Mouse (Mus musculus) cerebellum, postnatal 10 days (tissue): ENCODE measurements around the gene Wnt10b.

Experiments used
- DNase-seq, 2 experiments: peaks; one replicate each; pipeline ENCODE4 v3.0.0; 2021; ENCODE audit warnings: mixed read lengths in 2 of 2

Gene Wnt10b

GRCm38 (mm10) chr15:98796803-98797595, 19.0 kb upstream of the Wnt10b start:
- DNase-seq = peak in 1 of 2 experiments; percentile 34

GRCm38 (mm10) chr15:98793141-98793698, 15.3 kb upstream of the Wnt10b start:
- DNase-seq = no peak

DNA sequence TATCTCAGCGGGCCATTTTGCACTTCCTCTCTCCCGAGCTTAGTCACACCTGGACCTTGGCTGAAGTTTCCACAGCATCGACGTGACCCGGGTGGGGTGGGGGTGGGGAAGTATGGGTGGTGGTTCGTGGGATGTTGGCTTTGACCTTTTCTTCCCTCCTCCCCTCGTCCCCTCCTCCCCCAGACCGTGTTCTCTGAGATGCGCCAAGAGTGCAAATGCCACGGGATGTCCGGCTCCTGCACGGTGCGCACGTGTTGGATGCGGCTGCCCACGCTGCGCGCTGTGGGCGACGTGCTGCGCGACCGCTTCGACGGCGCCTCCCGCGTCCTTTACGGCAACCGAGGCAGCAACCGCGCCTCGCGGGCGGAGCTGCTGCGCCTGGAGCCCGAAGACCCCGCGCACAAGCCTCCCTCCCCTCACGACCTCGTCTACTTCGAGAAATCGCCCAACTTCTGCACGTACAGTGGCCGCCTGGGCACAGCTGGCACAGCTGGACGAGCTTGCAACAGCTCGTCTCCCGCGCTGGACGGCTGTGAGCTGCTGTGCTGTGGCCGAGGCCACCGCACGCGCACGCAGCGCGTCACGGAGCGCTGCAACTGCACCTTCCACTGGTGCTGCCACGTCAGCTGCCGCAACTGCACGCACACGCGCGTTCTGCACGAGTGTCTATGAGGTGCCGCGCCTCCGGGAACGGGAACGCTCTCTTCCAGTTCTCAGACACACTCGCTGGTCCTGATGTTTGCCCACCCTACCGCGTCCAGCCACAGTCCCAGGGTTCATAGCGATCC, 14.5 kb upstream of the Wnt10b start:
- no peak for DNase-seq

- no peak for DNase-seq
Measured at GRCm38 (mm10) chr15:98791771-98792170, 13.8 kb upstream of the Wnt10b start.

DNA sequence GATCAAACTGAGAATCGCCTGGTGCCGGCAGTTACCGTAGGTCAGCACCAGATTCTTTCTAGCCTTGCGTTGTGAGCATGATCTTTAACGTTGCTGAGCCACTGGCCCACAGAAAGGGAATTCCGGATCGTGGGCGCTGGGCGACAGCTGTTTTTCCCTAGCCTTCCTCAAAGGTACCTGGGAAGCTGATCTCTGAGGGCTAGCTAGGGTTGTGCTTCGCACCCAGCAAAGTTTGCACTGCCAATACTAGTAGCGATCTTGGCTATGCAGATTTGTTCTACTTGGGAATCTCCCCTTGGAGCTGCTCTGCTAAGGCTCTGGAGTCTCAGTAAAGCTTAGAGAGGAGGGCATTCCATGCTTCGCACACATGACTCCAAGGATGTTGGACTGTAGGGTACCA, 13.3 kb upstream of the Wnt10b start:
- no peak for DNase-seq

DNA sequence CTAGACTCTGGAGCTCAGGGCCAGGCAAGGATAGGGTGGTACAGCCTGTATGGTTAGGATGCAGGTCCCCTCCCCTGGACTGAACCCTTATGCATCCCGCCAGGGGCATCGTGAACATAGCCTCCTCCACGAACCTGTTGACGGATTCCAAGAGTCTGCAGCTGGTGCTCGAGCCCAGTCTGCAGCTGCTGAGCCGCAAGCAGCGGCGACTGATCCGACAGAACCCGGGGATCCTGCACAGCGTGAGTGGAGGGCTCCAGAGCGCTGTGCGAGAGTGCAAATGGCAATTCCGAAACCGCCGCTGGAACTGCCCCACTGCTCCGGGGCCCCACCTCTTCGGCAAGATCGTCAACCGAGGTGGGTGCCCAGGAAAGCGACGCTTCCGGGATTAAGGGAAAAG, 12.8 kb upstream of the Wnt10b start:
- no peak for DNase-seq

- DNase-seq = peak; percentile 66 to 70
Measured at GRCm38 (mm10) chr15:98789661-98790535, 11.9 kb upstream of the Wnt10b start, which contains the start of gene Wnt1. Gene Wnt1, plus strand, starts transcription at chr15:98789857.

DNA sequence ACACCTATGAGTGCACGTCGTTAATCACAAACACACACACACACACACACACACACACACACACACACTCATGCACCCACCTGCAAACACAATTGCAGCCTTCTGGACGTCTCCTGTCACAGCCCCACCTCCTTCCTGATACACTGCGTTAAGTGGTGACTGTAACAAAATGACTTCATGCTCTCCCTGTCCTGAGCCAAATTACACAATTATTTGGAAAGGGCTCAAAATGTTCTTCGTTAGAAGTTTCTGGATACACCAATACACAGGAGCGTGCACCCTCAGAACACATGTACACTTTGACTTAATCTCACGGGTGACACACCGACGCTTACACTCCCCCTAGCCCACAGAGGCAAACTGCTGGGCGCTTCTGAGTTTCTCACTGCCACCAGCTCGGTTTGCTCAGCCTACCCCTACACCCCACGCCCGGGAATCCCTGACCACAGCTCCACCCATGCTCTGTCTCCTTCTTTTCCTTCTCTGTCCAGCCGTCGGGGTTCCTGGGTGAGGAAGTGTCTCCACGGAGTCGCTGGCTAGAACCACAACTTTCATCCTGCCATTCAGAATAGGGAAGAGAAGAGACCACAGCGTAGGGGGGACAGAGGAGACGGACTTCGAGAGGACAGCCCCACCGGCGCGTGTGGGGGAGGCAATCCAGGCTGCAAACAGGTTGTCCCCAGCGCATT, 11.2 kb upstream of the Wnt10b start:
- DNase-seq = no peak

DNA sequence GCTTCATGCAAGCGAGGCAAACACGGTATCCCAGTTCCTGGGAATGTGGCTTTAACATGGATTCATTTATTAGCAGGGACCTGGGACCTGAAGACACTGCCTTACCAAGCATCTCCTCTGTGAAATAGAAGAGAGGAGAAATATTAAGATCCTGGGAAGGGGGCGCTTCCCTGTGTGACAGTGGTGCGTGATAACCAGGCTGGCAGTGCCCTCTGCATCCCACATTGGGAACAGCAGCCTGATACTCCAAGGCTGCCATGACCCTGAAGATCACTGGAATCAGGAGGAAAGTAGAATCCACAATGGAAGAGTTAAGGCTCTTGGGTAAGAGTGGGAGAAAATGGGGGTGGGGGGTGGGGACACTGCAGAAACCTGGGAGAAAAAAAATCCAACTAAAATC, 10.0 kb upstream of the Wnt10b start:
- DNase-seq = peak; percentile 65

DNA sequence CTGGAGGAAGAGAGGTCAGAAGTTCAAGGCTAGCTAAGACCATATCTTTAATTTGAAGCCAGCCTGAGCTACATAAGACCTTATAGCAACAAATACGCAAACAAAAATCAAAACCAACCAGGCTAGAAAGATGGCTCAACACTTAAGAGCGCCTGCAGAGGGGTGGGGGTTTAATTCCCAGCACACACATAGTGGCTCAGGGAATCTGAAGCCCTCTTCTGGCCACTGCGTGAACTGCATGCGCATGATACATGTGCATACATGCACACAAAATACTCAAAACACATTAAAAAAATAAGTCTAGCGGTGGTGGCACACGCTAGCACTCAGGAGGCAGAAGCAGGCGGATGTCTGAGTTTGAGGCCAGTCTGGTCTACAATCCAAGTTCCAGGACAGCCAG, 7.8 kb upstream of the Wnt10b start:
- DNase-seq = peak; percentile 57 to 71

GRCm38 (mm10) chr15:98781166-98781565, 3.2 kb upstream of the Wnt10b start:
- DNase-seq = no peak

DNA sequence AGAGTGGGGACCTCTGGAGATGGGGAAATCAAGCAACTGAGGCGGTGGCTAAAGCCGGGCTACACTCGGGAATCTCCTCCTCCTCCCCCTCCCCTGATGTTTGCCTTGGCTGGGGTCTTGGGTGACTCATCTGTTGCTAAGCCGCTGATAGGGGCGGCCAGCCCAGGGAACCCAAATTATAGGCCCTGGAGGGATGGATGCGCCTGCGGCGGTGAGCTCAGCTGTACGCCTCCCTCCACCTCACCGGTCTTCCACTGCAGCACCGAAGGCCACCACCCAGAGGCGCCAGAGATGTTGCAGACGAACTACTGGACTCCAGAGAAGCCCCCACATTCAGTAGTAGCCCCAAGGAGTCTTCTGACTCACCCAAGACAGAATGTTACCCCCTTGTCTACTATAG, 2.6 kb upstream of the Wnt10b start:
- peak in 1 of 2 experiments; percentile 31 for DNase-seq

DNA sequence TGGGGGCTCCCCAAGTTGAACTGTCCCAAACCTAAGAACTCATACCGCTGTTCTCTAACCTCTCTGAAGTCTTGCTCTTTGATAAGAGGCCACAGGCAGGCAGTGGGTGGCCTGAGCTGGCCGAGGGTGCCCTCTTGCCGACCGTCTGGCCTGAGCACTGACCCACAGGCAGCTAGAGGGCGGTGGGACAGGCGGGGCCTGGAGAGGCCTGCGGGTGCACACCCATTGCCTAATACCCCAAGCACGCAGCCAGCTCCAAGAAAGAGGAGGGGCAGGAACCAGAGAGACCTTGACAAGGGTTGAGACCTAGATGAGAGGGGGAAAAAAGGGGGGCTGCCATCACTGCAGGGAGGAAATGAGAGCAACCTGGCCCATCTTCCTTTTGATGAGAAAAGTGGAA, 2.1 kb upstream of the Wnt10b start:
- DNase-seq = no peak

- no peak for DNase-seq
Measured at GRCm38 (mm10) chr15:98778806-98779205, 856 bp upstream of the Wnt10b start.

DNA sequence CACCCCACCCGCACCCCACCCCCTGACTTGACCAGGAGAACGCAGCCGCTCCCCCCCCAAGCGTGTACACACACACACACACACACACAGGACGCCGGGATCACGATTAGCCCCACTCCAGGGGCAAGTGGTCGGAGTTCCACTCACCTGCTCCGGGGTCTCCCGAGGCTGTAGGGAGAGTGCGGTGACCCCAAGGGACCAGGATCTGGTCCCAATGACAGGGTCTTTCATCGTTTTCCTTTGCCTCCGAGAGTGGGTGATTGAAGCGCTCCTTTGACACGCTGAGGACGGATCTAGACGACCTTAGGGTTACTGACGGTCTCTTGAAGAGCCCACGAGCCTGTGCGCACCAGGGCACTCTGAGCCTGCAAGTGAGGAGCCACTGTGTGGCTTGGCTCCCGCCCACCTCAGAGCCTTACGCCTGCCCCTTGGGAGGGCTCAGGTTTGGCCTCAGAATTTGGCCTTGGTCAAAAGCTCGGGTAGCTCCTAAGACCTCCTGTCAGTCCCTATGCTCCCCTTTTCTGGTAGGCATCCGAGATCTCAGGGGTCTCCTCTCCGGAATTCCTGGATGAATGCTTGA, 331 bp upstream of the Wnt10b start:
- DNase-seq = no peak

DNA sequence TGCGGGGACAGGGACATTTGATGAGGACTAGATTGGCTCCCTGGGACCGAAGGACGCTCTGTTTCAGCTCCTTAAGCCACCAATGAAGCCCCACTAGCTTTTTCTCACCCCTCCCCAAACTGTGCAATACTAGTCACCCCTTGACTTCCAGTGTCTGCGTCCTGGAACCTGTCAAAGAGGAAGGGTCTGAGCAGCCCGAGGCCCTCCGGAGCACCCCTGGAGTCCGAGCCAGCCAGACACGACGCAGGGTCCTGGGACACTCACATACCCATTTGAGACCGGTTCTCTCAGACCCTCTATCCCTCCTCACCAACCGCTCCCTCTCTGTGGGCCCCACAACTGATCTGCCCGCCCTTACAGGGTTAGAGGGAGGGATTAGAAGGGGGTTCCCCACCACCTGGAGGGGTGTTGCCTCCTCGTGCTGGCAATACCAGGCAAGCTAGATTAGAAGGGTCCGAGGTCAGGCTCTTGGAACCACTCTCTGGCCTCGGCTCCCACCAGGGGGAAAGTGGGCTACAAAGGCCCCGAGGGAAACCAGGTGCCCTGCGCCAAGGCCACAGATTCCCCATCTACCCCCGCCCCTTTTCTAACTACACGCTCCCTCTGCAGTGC, 839 bp downstream of the Wnt10b start:
- no peak for DNase-seq

- DNase-seq = peak in 1 of 2 experiments; percentile 25
Measured at GRCm38 (mm10) chr15:98776280-98777004, 1.5 kb downstream of the Wnt10b start.

DNA sequence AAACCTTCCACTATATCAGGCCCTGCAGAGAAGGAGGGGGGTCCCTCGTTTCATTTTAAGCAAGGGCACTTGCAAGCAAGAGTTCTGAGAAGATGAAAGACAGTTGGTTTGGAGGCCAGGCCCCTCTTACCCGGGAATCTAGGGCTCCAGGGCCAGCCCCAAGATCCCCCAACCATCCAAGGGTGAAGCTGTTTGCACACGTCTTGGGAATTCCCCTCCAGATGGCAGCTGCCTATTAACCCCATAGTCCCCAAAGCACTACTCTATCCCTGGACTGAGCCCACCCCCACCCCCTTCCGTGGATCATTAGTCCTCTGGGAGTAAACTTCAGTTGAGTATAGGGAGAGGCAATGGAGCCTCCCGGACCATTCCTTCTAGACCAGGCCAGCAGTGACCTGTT, 2.4 kb downstream of the Wnt10b start:
- no peak for DNase-seq

GRCm38 (mm10) chr15:98774096-98774495, 3.9 kb downstream of the Wnt10b start:
- DNase-seq = no peak

- no peak for DNase-seq
Measured at GRCm38 (mm10) chr15:98772511-98773211, 5.3 kb downstream of the Wnt10b start.
